Mouse (Mus musculus) left cerebral cortex, postnatal 14 days (tissue): ENCODE data around the gene Synpo2l. TPM values are rescaled to one million over a fixed set of nuclear protein-coding genes. Genes with fewer than 3 reads are reported as not detected.
A peak's percentile ranks its signal among the peaks of the same experiment; 100 is the strongest.
"Not testable (repeated sequence)": the region's sequence is repeated elsewhere in the genome, so short reads cannot be mapped to it uniquely, and the experiment has no call there.

ENCODE experiments used
- DNase-seq, 2 experiments: peaks; one replicate each; pipeline ENCODE4 v3.0.0; 2021 to 2022; ENCODE audit warnings: low spot score in 2 of 2, mixed read lengths in 1 of 2
- intact Hi-C: fragments of 180-260 bp; cut with DNase I; formaldehyde crosslinking; loops from one replicate; pipeline ENCODE4 v1.15.1; 2025
- long read RNA-seq, 2 experiments: library from polyadenylated mRNA; stranded (forward); transcript quantifications; one replicate each; pipeline ENCODE4 v2.0.0; 2021
- total RNA-seq, 2 experiments: library from RNA; stranded (reverse); gene quantifications; 2 replicates each; pipeline ENCODE4 v1.2.3; 2021

The Synpo2l gene
- under 1 TPM; 0.47 to 0.64 TPM for total RNA-seq
- long read RNA-seq, experiment 1 = 0 reads
- long read RNA-seq, experiment 2, partial matches to known transcripts = 0 of 1 reads
- long read RNA-seq, experiment 2, other reads (novel, unspliced or antisense) = 0 of 1 reads

DNA sequence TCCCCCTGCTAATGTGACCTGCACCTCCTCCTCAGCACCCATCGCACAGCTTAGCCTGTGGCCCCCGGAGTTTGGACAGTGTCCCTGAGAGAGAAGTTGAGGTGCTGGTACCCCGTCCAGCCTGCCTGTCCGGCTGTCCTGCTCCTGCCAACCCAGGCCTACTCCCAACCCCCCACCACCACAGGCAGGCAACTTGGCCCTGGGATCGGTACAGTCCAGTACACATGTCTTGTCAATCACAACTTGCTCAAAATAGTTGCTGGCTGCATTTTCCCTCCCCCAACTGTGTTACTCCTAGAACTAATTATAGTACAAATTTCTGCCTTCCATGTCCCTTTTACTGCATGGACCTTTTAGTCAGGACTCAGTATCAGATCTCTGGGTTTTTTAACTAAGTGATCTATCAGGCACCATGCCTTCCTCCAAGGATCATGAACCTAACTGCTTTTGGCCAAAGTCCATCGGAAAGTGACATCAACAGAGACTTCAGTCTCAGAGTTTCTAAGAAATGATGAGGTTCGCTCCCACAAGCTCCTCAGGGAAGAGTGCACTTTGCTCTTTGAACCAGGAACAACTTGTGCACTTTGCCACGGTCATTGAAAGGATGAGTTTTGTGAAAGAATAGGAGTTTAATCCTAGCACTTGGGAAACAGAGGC lies at the start of gene Synpo2l:
Gene Synpo2l (minus strand): TSS at position 201 of the 657 bp plus-strand sequence.
- DNase-seq = no peak
- intact Hi-C loops = loop anchor here (10.0 kb wide), 1 partner anchor 273 kb away; the partner anchor contains the start of gene Mrps16

DNA sequence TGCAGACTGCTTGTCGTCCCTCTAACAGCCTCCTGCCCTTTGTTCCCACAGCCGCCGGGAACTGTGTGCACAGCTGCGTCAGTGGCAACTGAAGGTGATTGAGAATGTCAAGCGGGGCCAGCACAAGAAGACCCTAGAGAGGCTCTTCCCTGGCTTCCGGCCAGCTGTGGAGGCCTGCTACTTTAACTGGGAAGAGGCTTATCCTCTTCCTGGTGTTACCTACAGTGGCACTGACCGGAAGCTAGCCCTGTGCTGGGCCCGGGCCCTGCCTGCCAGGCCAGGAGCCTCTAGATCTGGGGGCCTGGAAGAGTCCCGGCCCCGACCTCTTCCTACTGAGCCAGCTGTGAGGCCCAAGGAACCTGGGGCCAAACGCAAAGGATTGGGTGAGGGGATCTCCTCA lies 45.7 kb upstream of the Synpo2l start:
- intact Hi-C loops = no loop called here
- DNase-seq = no peak

DNA sequence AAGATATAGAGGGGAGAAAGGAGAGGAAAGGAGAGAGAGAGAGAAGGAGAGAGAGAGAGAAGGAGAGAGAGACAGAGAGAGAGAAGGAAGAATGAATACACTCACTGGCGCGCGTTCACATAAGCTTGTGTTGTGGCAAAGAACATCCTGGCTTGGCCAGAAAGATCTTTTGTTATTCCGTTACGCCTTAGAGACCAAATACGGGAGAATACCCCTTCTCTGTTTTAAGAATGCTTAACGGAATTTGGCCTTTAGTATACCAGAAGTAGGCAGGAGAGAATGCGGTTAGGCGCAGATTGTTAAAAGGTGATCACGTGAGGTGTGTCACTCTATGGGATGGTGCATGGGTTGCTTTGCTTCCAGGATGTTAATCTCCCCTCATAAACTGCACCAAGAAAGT lies 40.1 kb upstream of the Synpo2l start:
- intact Hi-C loops = no loop called here
- DNase-seq = no peak

DNA sequence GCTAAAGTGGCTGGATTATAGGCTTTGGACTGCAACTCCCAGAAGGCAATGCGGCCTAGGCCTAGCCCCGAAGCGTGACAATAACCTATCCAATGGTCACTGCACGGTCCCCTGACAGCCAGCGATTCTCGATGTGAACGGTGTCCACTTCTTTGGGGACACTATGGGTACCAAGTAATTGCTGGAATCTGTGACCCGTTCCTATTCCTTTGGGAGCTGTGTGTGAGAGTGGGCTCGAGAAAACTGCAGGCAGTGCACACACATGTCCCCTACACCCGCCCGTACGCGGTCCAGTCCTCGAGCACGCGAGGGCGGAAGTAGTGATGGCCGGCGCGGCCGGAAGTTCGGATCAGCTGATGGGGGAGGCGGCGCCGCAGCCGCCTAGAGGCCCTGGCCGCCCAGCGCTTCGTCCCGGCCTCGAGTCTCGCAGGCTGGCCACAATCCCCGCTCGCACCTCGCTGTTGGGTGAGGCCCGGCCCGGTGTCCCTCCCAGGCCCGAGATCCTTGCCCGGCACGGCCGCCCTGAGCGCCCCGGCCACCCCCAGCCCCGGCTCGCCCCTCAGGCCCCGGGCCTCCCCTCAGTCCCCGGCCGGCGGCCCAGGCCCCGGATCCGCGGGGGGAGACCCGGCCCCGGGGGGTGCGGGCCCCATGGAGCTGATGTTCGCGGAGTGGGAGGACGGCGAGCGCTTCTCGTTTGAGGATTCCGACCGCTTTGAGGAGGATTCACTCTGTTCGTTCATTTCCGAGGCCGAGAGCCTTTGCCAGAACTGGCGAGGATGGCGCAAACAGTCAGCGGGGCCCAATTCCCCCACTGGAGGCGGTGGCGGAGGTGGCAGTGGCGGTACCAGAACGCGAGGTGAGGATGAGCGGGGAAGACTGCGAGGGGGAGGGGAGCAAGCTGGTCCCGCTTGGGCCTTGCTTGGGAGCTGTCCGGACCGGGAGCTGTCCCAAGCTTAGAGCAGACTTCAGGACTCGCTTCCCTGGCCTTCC lies 39.3 kb upstream of the Synpo2l start, which contains the start of gene Zswim8:
Gene Zswim8 (plus strand): TSS at position 352 of the 990 bp plus-strand sequence.
- intact Hi-C loops = no loop called here
- DNase-seq = peak; percentile 87 to 88

DNA sequence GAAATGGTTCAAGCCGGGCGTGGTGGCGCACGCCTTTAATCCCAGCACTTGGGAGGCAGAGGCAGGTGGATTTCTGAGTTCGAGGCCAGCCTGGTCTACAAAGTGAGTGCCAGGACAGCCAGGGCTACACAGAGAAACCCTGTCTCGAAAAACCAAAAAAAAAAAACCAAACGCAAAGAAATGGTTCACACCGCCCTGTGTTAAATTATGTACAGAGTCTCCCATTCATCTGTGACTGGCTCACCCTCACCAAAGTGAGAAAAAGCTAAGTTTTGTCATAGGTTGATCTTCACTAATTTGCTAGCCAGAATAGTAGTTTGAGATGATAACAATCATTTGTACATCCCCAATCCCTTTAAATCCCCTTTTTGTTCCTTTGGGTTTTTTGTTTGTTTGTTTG lies 35.3 kb upstream of the Synpo2l start:
- intact Hi-C loops, DNase-seq: not testable (repeated sequence)

DNA sequence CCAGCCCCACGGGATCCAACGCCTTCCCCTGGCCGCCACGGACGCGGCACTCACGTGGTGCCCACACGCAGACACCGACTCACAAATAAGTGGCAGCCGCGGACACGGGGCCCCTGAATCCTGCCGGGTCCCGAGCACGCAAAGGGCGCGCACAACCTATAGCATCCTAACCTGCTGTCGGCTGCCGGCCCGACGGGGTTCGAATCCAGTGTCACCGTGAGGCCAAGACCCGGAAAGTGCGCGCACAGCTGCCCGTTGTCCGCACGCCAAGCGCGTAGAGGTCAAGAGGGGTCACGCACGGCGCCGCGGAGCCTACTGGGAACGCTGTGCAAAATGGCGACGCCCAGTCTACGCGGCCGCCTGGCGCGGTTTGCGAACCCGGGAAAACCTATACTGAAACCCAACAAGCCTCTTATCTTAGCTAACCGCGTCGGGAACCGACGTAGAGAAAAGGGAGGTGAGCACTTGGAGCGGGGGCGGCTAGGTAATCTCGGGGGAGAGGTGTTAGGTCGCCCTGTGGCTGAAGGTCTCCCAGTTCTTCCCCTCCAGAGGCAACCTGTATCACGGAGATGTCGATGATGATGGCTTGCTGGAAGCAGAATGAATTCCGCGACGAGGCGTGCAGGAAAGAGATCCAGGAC lies 34.7 kb upstream of the Synpo2l start, which contains the start of gene Chchd1:
Gene Chchd1 (plus strand): TSS at position 266 of the 641 bp plus-strand sequence.
- intact Hi-C loops = no loop called here
- peak; percentile 91 to 92 for DNase-seq

DNA sequence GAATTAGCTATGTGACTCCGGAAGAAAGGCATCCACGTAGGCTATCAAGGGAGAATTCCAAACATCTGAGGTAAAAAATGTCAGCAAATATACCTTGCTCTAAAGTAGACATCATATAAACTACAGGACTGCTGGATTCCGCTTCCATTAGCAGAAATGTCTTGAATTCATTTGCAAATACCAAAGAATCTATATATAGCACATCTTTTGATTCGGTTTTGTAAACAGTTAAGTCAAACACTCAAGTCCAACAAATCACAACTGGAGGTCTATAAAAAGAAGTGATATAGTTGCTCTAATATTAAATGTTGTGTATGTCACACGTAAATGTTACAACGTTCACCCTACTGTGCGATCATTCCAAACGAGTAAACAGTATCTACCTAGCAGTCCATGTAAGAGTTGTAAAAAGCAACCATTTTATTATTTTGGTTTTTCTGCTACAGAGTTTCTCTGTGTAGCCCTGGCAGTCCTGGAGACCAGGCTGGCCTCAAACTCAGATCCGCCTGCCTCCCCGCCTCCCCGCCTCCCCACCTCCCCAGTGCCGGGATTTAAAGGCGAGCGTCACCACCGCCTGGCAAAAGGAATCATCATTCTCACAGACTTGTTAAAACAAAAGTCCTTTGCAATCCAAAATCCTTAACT lies 34.1 kb upstream of the Synpo2l start:
- DNase-seq = no peak
- intact Hi-C loops = no loop called here

DNA sequence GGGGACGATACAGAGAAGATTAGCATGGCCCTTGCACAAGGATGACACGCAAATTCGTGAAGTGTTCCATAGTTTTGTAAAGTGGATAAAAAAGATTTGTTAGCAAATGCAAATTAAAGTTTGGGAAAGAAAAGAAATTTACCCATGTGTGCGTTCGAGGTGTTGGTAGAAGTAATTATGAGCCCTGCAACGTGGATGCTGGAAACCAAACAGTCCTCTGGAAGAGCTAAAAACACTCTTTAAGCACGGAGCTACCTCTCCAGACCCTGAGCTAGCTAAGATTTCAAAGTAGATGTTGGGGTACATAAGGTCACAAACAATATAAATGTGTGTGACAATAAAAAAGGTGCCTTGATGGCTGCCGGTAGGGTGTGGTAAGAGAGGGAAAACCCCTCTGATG lies 33.4 kb upstream of the Synpo2l start:
- intact Hi-C loops = no loop called here
- DNase-seq = no peak

DNA sequence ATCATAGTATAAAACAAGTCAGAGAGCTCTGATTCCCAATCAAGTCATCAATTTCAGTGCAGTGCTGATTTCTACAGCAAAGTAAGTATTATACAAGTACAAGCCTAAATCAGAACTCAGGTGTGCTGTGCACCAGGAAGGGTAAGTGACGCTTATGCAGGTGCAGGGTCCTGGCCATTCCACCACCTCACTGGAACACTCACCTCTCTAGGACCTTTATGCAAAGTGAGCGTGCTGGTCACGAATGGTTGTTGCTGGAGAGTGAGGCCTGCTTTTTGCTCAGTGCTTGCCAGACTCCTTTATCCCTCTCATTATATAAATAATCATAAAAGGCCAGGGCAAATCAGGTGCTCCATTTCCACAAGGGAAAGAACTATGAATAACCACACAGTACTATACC lies 32.2 kb upstream of the Synpo2l start:
- no peak for DNase-seq
- intact Hi-C loops = no loop called here

DNA sequence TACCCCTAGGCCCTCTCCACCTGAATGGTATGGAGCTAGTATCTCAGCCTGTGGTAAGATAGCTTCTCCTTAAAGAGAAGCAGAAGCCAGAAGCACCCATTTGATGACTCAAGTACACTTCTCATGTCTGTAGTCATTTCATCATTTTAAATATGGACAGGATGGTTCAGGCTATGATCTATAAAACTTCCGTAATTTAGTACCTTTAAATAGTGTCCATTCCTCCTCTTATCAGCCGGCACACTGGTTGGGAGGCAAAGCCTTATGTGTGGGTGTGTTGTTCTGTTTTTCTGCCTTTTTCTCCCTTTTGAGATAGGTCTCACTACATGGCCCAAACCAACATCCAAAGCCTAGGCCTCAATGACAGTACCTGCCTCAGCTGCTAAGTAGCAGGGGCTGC lies 30.4 kb upstream of the Synpo2l start:
- DNase-seq = no peak
- intact Hi-C loops = no loop called here

DNA sequence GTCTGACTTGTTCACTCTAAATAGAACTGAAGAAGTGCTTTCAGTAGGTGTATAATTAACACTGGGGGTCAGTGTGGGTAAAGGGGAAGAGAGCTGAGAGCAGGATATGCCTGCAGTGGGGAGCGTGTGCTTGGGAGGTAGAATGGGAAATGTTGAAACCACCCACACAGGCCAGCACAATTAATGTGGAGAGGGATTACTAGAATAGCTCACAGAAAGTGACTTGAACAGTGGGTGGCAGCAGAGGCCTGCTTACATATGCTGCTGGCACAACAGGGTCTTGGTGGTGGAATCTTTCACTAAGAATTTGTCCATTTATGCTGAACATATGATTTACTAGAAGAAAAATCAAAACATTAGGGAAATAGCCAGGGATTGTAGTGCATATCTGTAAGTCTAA lies 28.8 kb upstream of the Synpo2l start:
- intact Hi-C loops = no loop called here
- DNase-seq = peak; percentile 72 to 86

DNA sequence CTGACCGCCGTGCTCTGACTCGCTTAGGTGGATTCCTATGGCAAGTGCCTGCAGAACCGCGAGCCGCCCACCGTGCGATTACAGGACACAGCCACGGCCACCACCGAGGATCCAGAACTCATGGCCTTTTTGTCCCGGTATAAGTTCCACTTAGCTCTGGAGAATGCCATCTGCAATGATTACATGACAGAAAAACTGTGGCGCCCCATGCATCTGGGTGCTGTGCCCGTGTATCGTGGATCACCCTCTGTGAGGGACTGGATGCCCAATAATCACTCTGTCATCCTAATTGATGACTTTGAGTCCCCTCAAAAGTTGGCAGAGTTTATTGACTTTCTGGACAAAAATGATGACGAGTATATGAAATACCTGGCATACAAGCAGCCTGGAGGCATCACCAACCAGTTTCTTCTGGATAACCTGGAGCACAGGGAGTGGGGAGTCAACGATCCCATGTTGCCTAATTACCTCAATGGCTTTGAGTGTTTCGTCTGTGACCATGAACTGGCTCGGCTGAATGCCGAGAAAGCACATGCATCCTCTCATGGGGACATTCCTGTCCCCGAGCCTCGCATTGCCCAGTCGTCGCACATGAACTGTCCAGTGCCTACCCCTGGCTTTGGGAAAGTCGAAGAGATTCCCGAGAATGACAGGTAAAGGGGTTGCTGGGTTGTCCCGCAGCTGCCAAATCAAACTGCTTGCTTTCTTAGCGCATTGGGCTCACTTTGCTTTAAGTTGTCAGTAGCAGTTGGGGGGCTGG lies 27.8 kb upstream of the Synpo2l start:
- DNase-seq = no peak
- intact Hi-C loops = no loop called here

DNA sequence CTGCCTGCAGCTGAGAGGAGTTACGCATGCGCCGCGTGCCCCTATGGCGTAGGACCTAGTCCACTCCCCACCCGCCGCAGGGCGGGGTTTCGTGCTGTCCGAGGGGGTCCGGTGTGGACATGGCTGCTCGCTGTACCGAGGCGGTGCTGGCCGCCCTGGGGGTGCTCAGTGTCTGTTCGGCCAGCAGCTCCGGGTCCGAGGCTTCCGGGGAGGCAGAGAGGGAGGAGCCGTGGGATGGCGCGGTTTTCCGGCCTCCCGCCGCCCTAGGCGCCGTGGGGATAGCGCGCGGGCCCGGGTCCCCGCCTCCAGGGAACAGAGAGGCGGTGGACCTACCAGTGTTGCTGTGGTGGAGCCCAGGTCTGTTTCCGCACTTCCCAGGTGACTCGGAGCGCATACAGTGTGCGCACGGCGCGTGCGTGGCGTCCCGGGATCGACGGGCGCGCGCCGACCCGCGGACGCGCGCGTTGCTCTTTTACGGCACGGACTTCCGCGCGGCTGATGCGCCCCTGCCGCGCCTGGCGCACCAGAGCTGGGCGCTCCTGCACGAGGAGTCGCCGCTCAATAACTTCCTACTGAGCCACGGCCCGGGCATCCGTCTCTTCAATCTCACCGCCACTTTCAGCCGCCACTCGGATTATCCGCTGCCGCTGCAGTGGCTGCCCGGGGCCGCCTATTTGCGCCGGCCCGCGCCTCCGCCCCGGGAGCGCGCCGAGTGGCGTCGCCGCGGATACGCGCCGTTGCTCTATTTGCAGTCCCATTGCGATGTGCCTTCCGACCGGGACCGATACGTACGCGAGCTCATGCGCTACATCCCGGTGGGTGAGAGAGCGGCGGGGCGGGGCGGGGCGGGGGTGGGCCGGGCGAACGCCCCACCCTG lies 27.0 kb upstream of the Synpo2l start, which contains the start of gene Fut11:
Gene Fut11 (plus strand): TSS at position 85 of the 877 bp plus-strand sequence.
- peak; percentile 84 to 85 for DNase-seq
- intact Hi-C loops = no loop called here

DNA sequence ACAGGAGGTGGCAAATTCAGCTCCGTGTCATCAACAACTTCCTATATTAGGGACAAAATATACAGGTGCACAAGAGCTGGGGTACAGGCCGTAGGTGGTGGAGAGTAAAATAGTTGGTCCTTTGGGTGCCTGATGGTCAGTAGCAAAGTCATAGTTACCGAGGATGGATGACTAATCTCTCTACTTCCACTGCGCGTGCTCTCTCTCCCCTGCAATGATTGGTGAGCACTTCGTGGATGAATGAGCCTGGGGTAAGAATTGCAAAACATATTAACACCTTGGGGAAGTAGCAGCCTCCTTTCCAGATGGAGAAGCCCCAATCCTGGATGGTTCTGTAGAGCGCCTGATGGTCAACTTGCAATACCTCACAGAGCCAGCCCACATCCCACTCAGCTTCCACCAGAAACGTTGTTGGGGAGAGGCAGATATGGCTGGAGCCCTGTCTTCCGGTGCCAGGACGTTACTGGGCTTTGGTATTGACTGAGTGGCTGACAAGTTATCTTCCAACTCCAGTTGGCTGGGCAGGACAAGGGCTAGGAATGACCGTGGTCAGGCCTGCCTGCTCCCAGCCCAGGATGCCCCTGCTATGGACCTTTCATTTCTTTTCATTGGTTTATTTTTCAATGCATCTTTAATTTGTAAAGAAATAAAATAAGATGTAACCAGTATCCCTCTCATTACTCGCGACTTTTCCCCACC lies 26.2 kb upstream of the Synpo2l start:
- DNase-seq = peak in 1 of 2 experiments; percentile 41
- intact Hi-C loops = no loop called here

DNA sequence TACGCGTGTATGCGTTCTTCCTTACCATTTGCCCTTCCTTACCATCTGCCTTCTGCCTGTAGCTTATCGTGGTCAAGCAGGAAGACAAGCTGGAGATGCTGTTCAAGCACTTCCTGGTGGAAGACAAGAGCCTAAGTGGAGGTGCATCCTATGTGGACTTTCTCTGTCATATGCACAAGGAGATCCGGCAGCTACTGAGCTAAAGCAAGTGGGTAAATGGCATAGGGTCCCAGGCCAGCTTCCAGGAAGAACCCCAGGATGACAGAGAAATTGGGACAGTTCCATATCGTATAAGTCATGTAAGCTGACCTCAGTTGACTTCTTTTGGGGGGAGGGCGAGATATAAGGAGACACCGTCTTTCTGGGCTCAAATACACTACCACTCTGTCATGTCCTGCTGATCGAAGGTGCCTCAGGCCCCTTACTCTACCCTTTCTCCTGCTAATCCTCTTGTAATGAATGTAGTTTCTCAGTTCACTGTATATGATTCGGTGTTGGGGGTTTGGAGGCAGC lies 25.5 kb upstream of the Synpo2l start:
- no peak for DNase-seq
- intact Hi-C loops = no loop called here

DNA sequence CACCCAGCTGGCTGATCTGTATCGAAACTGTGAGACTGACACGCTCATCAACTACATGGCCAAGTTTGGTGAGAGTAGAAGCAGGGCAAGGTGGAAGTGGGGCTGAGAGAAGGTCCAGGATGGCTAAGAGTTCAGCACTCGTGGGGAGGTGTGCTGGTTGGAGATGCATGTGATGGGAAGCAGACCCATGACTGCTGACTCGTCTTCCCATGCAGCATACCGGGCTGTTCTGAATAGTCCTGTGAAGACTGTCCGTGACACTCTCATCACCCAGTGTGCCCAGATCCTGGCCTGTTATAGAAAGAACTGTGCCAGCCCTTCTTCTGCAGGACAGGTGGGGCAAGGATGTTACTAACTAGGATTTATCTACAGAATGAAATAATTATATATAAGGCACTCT lies 23.6 kb upstream of the Synpo2l start:
- intact Hi-C loops = no loop called here
- no peak for DNase-seq

DNA sequence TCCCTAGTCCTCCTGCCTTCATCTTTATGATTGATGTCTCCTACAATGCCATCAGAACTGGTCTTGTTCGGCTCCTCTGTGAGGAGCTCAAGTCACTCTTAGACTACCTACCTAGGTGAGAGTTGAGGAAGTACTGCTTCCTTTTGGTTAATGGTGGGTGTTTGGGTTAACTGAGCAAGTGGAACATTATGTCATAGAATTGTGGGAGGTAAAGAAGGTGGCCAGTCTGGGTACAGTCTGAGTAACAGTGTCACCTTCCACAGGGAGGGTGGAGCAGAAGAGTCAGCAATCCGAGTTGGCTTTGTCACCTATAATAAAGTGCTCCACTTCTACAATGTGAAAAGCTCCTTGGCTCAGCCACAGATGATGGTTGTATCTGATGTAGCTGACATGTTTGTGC lies 20.9 kb upstream of the Synpo2l start:
- intact Hi-C loops = no loop called here
- no peak for DNase-seq
